Mouse (Mus musculus) heart, postnatal 0 days (tissue): ENCODE measurements at regions not wholly inside any gene's neighbourhood (a gene's known extent, or its start where the extent isn't known, plus 50 kb on each side); places are given as distances from the start of the nearest gene placed in this dataset.

Experiments
- ATAC-seq: fragments of 200-750 bp; cut with Nextera tagmentation; 2 replicates; pipeline ENCODE4 v1.8.0; 2017; ENCODE audit warnings: low read depth, moderate number of reproducible peaks, moderate library complexity; ENCODE audit not compliant: insufficient read depth
- DNase-seq: peaks from one replicate; pipeline ENCODE4 v3.0.0-alpha.2; 2016; ENCODE audit warnings: low spot score
- H3K27ac ChIP-seq: fragments of 300-500 bp; sonication (generic); 2 replicates; pipeline ENCODE4 v1.5.1; 2014; ENCODE audit warnings: low read depth, mild to moderate bottlenecking
- H3K27me3 ChIP-seq: fragments of 300-500 bp; sonication (generic); 2 replicates; pipeline ENCODE4 v1.6.1; 2014; ENCODE audit warnings: low read length, mixed read lengths; ENCODE audit not compliant: control insufficient read depth, insufficient read depth
- H3K36me3 ChIP-seq: fragments of 300-500 bp; sonication (generic); replicated peaks from 2 replicates; pipeline ENCODE4 v1.6.1; 2014; ENCODE audit warnings: low read length, mixed read lengths; ENCODE audit not compliant: control insufficient read depth, insufficient read depth
- H3K4me1 ChIP-seq: fragments of 300-500 bp; sonication (generic); 2 replicates; pipeline ENCODE4 v1.6.1; 2014; ENCODE audit warnings: antibody characterized with exemption; ENCODE audit not compliant: control insufficient read depth, insufficient read depth
- H3K4me2 ChIP-seq: fragments of 300-500 bp; sonication (generic); 2 replicates; pipeline ENCODE4 v1.6.1; 2014; ENCODE audit warnings: low read depth, mild to moderate bottlenecking, low read length, moderate library complexity
- H3K4me3 ChIP-seq: fragments of 300-500 bp; sonication (generic); 2 replicates; pipeline ENCODE4 v1.5.1; 2014; ENCODE audit warnings: low read depth, low read length
- H3K9ac ChIP-seq: fragments of 300-500 bp; sonication (generic); replicated peaks from 2 replicates; pipeline ENCODE4 v1.6.1; 2014; ENCODE audit warnings: low read depth, low read length, mixed read lengths
- H3K9me3 ChIP-seq: fragments of 300-500 bp; sonication (generic); replicated peaks from 2 replicates; pipeline ENCODE4 v1.6.1; 2016; ENCODE audit warnings: low read length; ENCODE audit not compliant: control insufficient read depth
- CTCF ChIP-seq: IDR thresholded peaks from 2 replicates; pipeline ENCODE4 v1.5.1; 2016; ENCODE audit warnings: antibody characterized with exemption, control low read depth, low read depth
- EP300 ChIP-seq: IDR thresholded peaks from 2 replicates; pipeline ENCODE4 v1.6.1; 2016; ENCODE audit warnings: antibody characterized with exemption, low read depth
- WGBS: fragments of 180-500 bp; shearing (Covaris S2); extraction: QIAGEN DNeasy Blood & Tissue Kit; methylation state at CpG from one replicate; pipeline ENCODE4 v1.1.7; 2014; 5-methylcytosine and 5-hydroxymethylcytosine counted together

GRCm38 (mm10) chr7:76053843-76054242 is 175.8 kb upstream of the Agbl1 start:
- Histone ChIP-seq H3K4me3 (no peak overlapping the region), H3K36me3 (no peaks in the 10 kb centered on the region), H3K4me2 (no peak overlapping the region), H3K27ac (no peak overlapping the region), H3K4me1 (no peaks in the 10 kb centered on the region), H3K9me3 (no peaks in the 10 kb centered on the region), H3K27me3 (no peaks in the 10 kb centered on the region), H3K9ac (no peak overlapping the region)
- TF ChIP-seq EP300 (no peak), CTCF (no peak)
- 74% methylated on average over 3 of the region's 3 CpGs for WGBS
- ATAC-seq, result no peak
- DNase-seq, result no peak

GRCm38 (mm10) chr7:76099149-76099548 is 130.5 kb upstream of the Agbl1 start:
- H3K36me3 ChIP-seq, result no peaks in the 10 kb centered on the region
- no peak overlapping the region for H3K4me3 ChIP-seq
- no peak overlapping the region for H3K9ac ChIP-seq
- no peaks in the 10 kb centered on the region for H3K27me3 ChIP-seq
- H3K4me1 ChIP-seq, result no peaks in the 10 kb centered on the region
- no peak overlapping the region for H3K27ac ChIP-seq
- DNase-seq (no peak), ATAC-seq (no peak)
- TF ChIP-seq EP300 (no peak), CTCF (no peak)
- no peak overlapping the region for H3K4me2 ChIP-seq
- no peaks in the 10 kb centered on the region for H3K9me3 ChIP-seq
- WGBS, result 25% methylated on average over 1 of the region's 1 CpGs

GRCm38 (mm10) chr7:76121242-76121844 is 108.3 kb upstream of the Agbl1 start:
- Histone ChIP-seq H3K27ac (no peak overlapping the region), H3K9me3 (no peaks in the 10 kb centered on the region), H3K36me3 (no peaks in the 10 kb centered on the region), H3K4me3 (no peak overlapping the region), H3K9ac (no peak overlapping the region), H3K4me2 (no peak overlapping the region), H3K4me1 (no peaks in the 10 kb centered on the region), H3K27me3 (no peaks in the 10 kb centered on the region)
- no peak for TF ChIP-seq EP300
- no peak for TF ChIP-seq CTCF
- DNase-seq, result no peak
- ATAC-seq, result no peak
- 85% methylated on average over 8 of the region's 8 CpGs for WGBS

GRCm38 (mm10) chr7:76127641-76128111 is 102.0 kb upstream of the Agbl1 start:
- Histone ChIP-seq H3K9me3 (no peaks in the 10 kb centered on the region), H3K27me3 (no peaks in the 10 kb centered on the region), H3K4me3 (no peak overlapping the region), H3K9ac (no peak overlapping the region), H3K36me3 (no peaks in the 10 kb centered on the region), H3K4me2 (no peak overlapping the region), H3K27ac (no peak overlapping the region), H3K4me1 (no peaks in the 10 kb centered on the region)
- no peak for TF ChIP-seq EP300
- no peak for TF ChIP-seq CTCF
- ATAC-seq (no peak), DNase-seq (no peak)
- WGBS, result 49% methylated on average over 2 of the region's 2 CpGs

GRCm38 (mm10) chr7:76142455-76142854 is 87.2 kb upstream of the Agbl1 start:
- no peak overlapping the region for H3K27ac ChIP-seq
- no peaks in the 10 kb centered on the region for H3K9me3 ChIP-seq
- H3K27me3 ChIP-seq, result no peaks in the 10 kb centered on the region
- H3K4me3 ChIP-seq, result no peak overlapping the region
- no peaks in the 10 kb centered on the region for H3K36me3 ChIP-seq
- H3K9ac ChIP-seq, result no peak overlapping the region
- ATAC-seq (no peak), DNase-seq (no peak)
- no peak overlapping the region for H3K4me2 ChIP-seq
- H3K4me1 ChIP-seq, result no peaks in the 10 kb centered on the region
- TF ChIP-seq CTCF (no peak), EP300 (no peak)
- 65% methylated on average over 4 of the region's 4 CpGs for WGBS

GRCm38 (mm10) chr7:76146385-76146784 is 83.3 kb upstream of the Agbl1 start:
- Histone ChIP-seq H3K9ac (no peak overlapping the region), H3K4me1 (no peaks in the 10 kb centered on the region), H3K4me3 (no peak overlapping the region), H3K36me3 (no peaks in the 10 kb centered on the region), H3K27me3 (no peaks in the 10 kb centered on the region), H3K9me3 (no peaks in the 10 kb centered on the region), H3K4me2 (no peak overlapping the region), H3K27ac (no peak overlapping the region)
- no peak for ATAC-seq
- TF ChIP-seq CTCF, result no peak
- TF ChIP-seq EP300, result no peak
- DNase-seq, result no peak
